Mouse (Mus musculus): ENCODE data around the gene Tsr3. TPM values are rescaled to one million over a fixed set of nuclear protein-coding genes. Genes with fewer than 3 reads are reported as not detected.
"Not testable (repeated sequence)": the region's sequence is repeated elsewhere in the genome, so short reads cannot be mapped to it uniquely, and the experiment has no call there.

The Tsr3 gene
- polyA plus RNA-seq, 1 experiment from 2014 or later, result 47.4 TPM

- H3K36me3 ChIP-seq (ENCODE audit: control insufficient read depth, insufficient read depth, low read length), result peaks cover 30% of the 10 kb centered on the region
- DNase-seq (ENCODE audit: low spot score) (no peak), ATAC-seq (replicated peaks; ENCODE audit: low FRiP score, low TSS enrichment, low read depth) (no peak)
- no peaks in the 10 kb centered on the region for H3K27me3 ChIP-seq (replicated peaks; ENCODE audit: control insufficient read depth, insufficient read depth, low read length)
- H3K9me3 ChIP-seq (ENCODE audit: control insufficient read depth, low read length), result no peaks in the 10 kb centered on the region
- no peak overlapping the region for H3K4me3 ChIP-seq (ENCODE audit: low read depth, low read length)
- 94% methylated on average over 1 of the region's 1 CpGs for WGBS
- H3K9ac ChIP-seq (ENCODE audit: low read length), result no peak overlapping the region
- H3K4me2 ChIP-seq (ENCODE audit: low read length), result no peak overlapping the region
- H3K27ac ChIP-seq (ENCODE audit: low read depth), result no peak overlapping the region
- 0 out of 2 replicates have a peak, but pooled peaks cover 9% of the 10 kb centered on the region for H3K4me1 ChIP-seq (replicated peaks; ENCODE audit: control insufficient read depth, insufficient read depth, low read length)
These were observed 19.2 kb upstream of the Tsr3 start for GRCm38 (mm10) chr17:25220746-25221145.

GRCm38 (mm10) chr17:25221821-25222503 is 18.0 kb upstream of the Tsr3 start:
- H3K4me2 ChIP-seq (ENCODE audit: low read length), result peak overlapping the region; percentile 63
- H3K27ac ChIP-seq (ENCODE audit: low read depth), result 0 out of 2 replicates have a peak overlapping the region, but pooled peaks have one; percentile 16
- no peaks in the 10 kb centered on the region for H3K9me3 ChIP-seq (ENCODE audit: control insufficient read depth, low read length)
- peaks cover 29% of the 10 kb centered on the region for H3K36me3 ChIP-seq (ENCODE audit: control insufficient read depth, insufficient read depth, low read length)
- 3% methylated on average over 16 of the region's 30 CpGs for WGBS
- H3K4me1 ChIP-seq (replicated peaks; ENCODE audit: control insufficient read depth, insufficient read depth, low read length), result 0 out of 2 replicates have a peak, but pooled peaks cover 9% of the 10 kb centered on the region
- peak overlapping the region; percentile 35; the same call in 1 of the 2 replicates for H3K9ac ChIP-seq (ENCODE audit: low read length)
- peak overlapping the region; percentile 42 for H3K4me3 ChIP-seq (ENCODE audit: low read depth, low read length)
- peak; percentile 87 for ATAC-seq (replicated peaks; ENCODE audit: low FRiP score, low TSS enrichment, low read depth)
- H3K27me3 ChIP-seq (replicated peaks; ENCODE audit: control insufficient read depth, insufficient read depth, low read length), result no peaks in the 10 kb centered on the region
- DNase-seq (ENCODE audit: low spot score), result peak; percentile 75

GRCm38 (mm10) chr17:25222504-25222940 is 17.4 kb upstream of the Tsr3 start:
- H3K36me3 ChIP-seq (ENCODE audit: control insufficient read depth, insufficient read depth, low read length), result peaks cover 26% of the 10 kb centered on the region
- not testable (repeated sequence) for H3K27ac ChIP-seq (ENCODE audit: low read depth); H3K9me3 ChIP-seq (ENCODE audit: control insufficient read depth, low read length); H3K27me3 ChIP-seq (replicated peaks; ENCODE audit: control insufficient read depth, insufficient read depth, low read length); H3K9ac ChIP-seq (ENCODE audit: low read length); H3K4me1 ChIP-seq (replicated peaks; ENCODE audit: control insufficient read depth, insufficient read depth, low read length)
- H3K4me2 ChIP-seq (ENCODE audit: low read length), result peak overlapping the region; percentile 63
- peak overlapping the region; percentile 17; the same call in 1 of the 2 replicates for H3K4me3 ChIP-seq (ENCODE audit: low read depth, low read length)
- WGBS, result 15% methylated on average over 15 of the region's 28 CpGs
- ATAC-seq (replicated peaks; ENCODE audit: low FRiP score, low TSS enrichment, low read depth) (peak; percentile 86), DNase-seq (ENCODE audit: low spot score) (peak; percentile 55)

GRCm38 (mm10) chr17:25222951-25223601 is 16.9 kb upstream of the Tsr3 start:
- no peak overlapping the region for H3K27ac ChIP-seq (ENCODE audit: low read depth)
- ATAC-seq (replicated peaks; ENCODE audit: low FRiP score, low TSS enrichment, low read depth) (no peak), DNase-seq (ENCODE audit: low spot score) (no peak)
- peaks cover 21% of the 10 kb centered on the region for H3K36me3 ChIP-seq (ENCODE audit: control insufficient read depth, insufficient read depth, low read length)
- H3K4me1 ChIP-seq (replicated peaks; ENCODE audit: control insufficient read depth, insufficient read depth, low read length), result 0 out of 2 replicates have a peak, but pooled peaks cover 9% of the 10 kb centered on the region
- H3K4me2 ChIP-seq (ENCODE audit: low read length), result peak overlapping the region; percentile 38
- no peak overlapping the region for H3K9ac ChIP-seq (ENCODE audit: low read length)
- peak overlapping the region; percentile 17; the same call in 1 of the 2 replicates for H3K4me3 ChIP-seq (ENCODE audit: low read depth, low read length)
- H3K27me3 ChIP-seq (replicated peaks; ENCODE audit: control insufficient read depth, insufficient read depth, low read length), result no peaks in the 10 kb centered on the region
- no peaks in the 10 kb centered on the region for H3K9me3 ChIP-seq (ENCODE audit: control insufficient read depth, low read length)
- WGBS, result 59% methylated on average over 6 of the region's 6 CpGs

GRCm38 (mm10) chr17:25224586-25225222 is 15.3 kb upstream of the Tsr3 start:
- Histone ChIP-seq H3K4me3 (ENCODE audit: low read depth, low read length) (no peak overlapping the region), H3K36me3 (ENCODE audit: control insufficient read depth, insufficient read depth, low read length) (peaks cover 20% of the 10 kb centered on the region), H3K4me1 (replicated peaks; ENCODE audit: control insufficient read depth, insufficient read depth, low read length) (0 out of 2 replicates have a peak, but pooled peaks cover 9% of the 10 kb centered on the region), H3K4me2 (ENCODE audit: low read length) (no peak overlapping the region), H3K9ac (ENCODE audit: low read length) (no peak overlapping the region), H3K9me3 (ENCODE audit: control insufficient read depth, low read length) (no peaks in the 10 kb centered on the region), H3K27me3 (replicated peaks; ENCODE audit: control insufficient read depth, insufficient read depth, low read length) (no peaks in the 10 kb centered on the region), H3K27ac (ENCODE audit: low read depth) (no peak overlapping the region)
- no peak for DNase-seq (ENCODE audit: low spot score)
- ATAC-seq (replicated peaks; ENCODE audit: low FRiP score, low TSS enrichment, low read depth), result no peak
- WGBS, result 87% methylated on average over 7 of the region's 7 CpGs

GRCm38 (mm10) chr17:25225659-25226058 is 14.3 kb upstream of the Tsr3 start:
- DNase-seq (ENCODE audit: low spot score) (no peak), ATAC-seq (replicated peaks; ENCODE audit: low FRiP score, low TSS enrichment, low read depth) (no peak)
- H3K9me3 ChIP-seq (ENCODE audit: control insufficient read depth, low read length), result no peaks in the 10 kb centered on the region
- H3K27ac ChIP-seq (ENCODE audit: low read depth), result no peak overlapping the region
- peaks cover 27% of the 10 kb centered on the region for H3K36me3 ChIP-seq (ENCODE audit: control insufficient read depth, insufficient read depth, low read length)
- no peak overlapping the region for H3K9ac ChIP-seq (ENCODE audit: low read length)
- no peaks in the 10 kb centered on the region for H3K27me3 ChIP-seq (replicated peaks; ENCODE audit: control insufficient read depth, insufficient read depth, low read length)
- H3K4me3 ChIP-seq (ENCODE audit: low read depth, low read length), result no peak overlapping the region
- no peak overlapping the region for H3K4me2 ChIP-seq (ENCODE audit: low read length)
- 0 out of 2 replicates have a peak, but pooled peaks cover 9% of the 10 kb centered on the region for H3K4me1 ChIP-seq (replicated peaks; ENCODE audit: control insufficient read depth, insufficient read depth, low read length)
- WGBS, result 92% methylated on average over 4 of the region's 4 CpGs

GRCm38 (mm10) chr17:25227991-25228390 is 12.0 kb upstream of the Tsr3 start:
- no peak for ATAC-seq (replicated peaks; ENCODE audit: low FRiP score, low TSS enrichment, low read depth)
- Histone ChIP-seq H3K9ac (ENCODE audit: low read length) (no peak overlapping the region), H3K9me3 (ENCODE audit: control insufficient read depth, low read length) (no peaks in the 10 kb centered on the region), H3K4me1 (replicated peaks; ENCODE audit: control insufficient read depth, insufficient read depth, low read length) (no peaks in the 10 kb centered on the region), H3K36me3 (ENCODE audit: control insufficient read depth, insufficient read depth, low read length) (peaks cover 34% of the 10 kb centered on the region), H3K27ac (ENCODE audit: low read depth) (no peak overlapping the region), H3K4me2 (ENCODE audit: low read length) (no peak overlapping the region), H3K27me3 (replicated peaks; ENCODE audit: control insufficient read depth, insufficient read depth, low read length) (no peaks in the 10 kb centered on the region), H3K4me3 (ENCODE audit: low read depth, low read length) (no peak overlapping the region)
- DNase-seq (ENCODE audit: low spot score), result no peak
- WGBS, result 87% methylated on average over 5 of the region's 5 CpGs

- not testable (repeated sequence) for H3K4me1 ChIP-seq (replicated peaks; ENCODE audit: control insufficient read depth, insufficient read depth, low read length); H3K27ac ChIP-seq (ENCODE audit: low read depth); H3K27me3 ChIP-seq (replicated peaks; ENCODE audit: control insufficient read depth, insufficient read depth, low read length); DNase-seq (ENCODE audit: low spot score); ATAC-seq (replicated peaks; ENCODE audit: low FRiP score, low TSS enrichment, low read depth); H3K4me2 ChIP-seq (ENCODE audit: low read length); H3K4me3 ChIP-seq (ENCODE audit: low read depth, low read length); H3K9me3 ChIP-seq (ENCODE audit: control insufficient read depth, low read length); H3K9ac ChIP-seq (ENCODE audit: low read length)
- H3K36me3 ChIP-seq (ENCODE audit: control insufficient read depth, insufficient read depth, low read length), result peaks cover 42% of the 10 kb centered on the region
- 74% methylated on average over 14 of the region's 17 CpGs for WGBS
These were observed 9.8 kb upstream of the Tsr3 start for GRCm38 (mm10) chr17:25230014-25230655.

All from intestine, embryonic 14.5 days (tissue).